Mouse (Mus musculus) liver, embryonic 14.5 days (tissue): ENCODE results near the gene Yme1l1.

ENCODE experiments used
- CTCF ChIP-seq: IDR thresholded peaks from 2 replicates; pipeline ENCODE4 v1.5.1; 2016; ENCODE audit warnings: antibody characterized with exemption, low read depth, control low read depth
- EP300 ChIP-seq: IDR thresholded peaks from 2 replicates; pipeline ENCODE4 v1.6.1; 2016; ENCODE audit warnings: antibody characterized with exemption, low read depth

DNA sequence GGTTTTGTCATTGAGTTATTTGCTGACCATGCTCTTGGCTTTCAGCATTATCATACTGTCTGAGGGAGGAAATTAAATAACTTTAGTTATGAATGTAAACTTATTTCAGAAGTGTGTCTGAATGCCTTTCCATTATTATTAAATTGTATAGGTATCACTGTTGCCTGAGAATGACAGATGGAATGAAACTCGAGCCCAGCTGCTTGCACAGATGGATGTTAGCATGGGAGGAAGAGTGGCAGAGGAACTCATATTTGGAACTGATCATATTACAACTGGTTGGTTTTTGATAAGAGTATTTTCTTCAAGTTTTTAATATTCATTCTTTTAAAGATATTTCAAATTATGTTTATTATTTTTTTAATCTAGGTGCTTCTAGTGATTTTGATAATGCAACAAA is 38.2 kb downstream of the Yme1l1 start:
- no peak for TF ChIP-seq EP300
- no peak for TF ChIP-seq CTCF
